Mouse (Mus musculus): ENCODE data around the gene Fam90a1b. TPM values are rescaled to one million over a fixed set of nuclear protein-coding genes. Genes with fewer than 3 reads are reported as not detected.

Gene Fam90a1b
- polyA plus RNA-seq (2014; fragmentation: Illumina TruSeq; extraction: RNeasy Lipid Tissue Mini Kit (QIAGEN cat#74804); ENCODE audit: low read depth, low replicate concordance), result not detected

GRCm38 (mm10) chrX:94366670-94367241, at the start of gene Fam90a1b, which contains the start of gene Apoo:
Gene Fam90a1b, minus strand, starts transcription at chrX:94366777.
Gene Apoo, plus strand, starts transcription at chrX:94367117.

Other genes starting within 250 kb of the Fam90a1b start
- gene Zfx, start 243.1 kb downstream of the Fam90a1b start, polyA plus RNA-seq (2014; fragmentation: Illumina TruSeq; extraction: RNeasy Lipid Tissue Mini Kit (QIAGEN cat#74804); ENCODE audit: low read depth, low replicate concordance), result 53.2 TPM
- gene Eif2s3x, start 153.9 kb downstream of the Fam90a1b start, polyA plus RNA-seq (2014; fragmentation: Illumina TruSeq; extraction: RNeasy Lipid Tissue Mini Kit (QIAGEN cat#74804); ENCODE audit: low read depth, low replicate concordance), result 301 TPM
- 13.1 TPM for gene Klhl15, start 132.2 kb downstream of the Fam90a1b start, polyA plus RNA-seq (2014; fragmentation: Illumina TruSeq; extraction: RNeasy Lipid Tissue Mini Kit (QIAGEN cat#74804); ENCODE audit: low read depth, low replicate concordance)
- 199 TPM for gene Apoo, start 340 bp upstream of the Fam90a1b start, polyA plus RNA-seq (2014; fragmentation: Illumina TruSeq; extraction: RNeasy Lipid Tissue Mini Kit (QIAGEN cat#74804); ENCODE audit: low read depth, low replicate concordance)
- 36.9 TPM for gene Maged1, start 175.4 kb upstream of the Fam90a1b start, polyA plus RNA-seq (2014; fragmentation: Illumina TruSeq; extraction: RNeasy Lipid Tissue Mini Kit (QIAGEN cat#74804); ENCODE audit: low read depth, low replicate concordance)